Mouse (Mus musculus): Measurements from ENCODE around the gene Foxp4.
A peak's percentile ranks its signal among the peaks of the same experiment; 100 is the strongest.

Foxp4 gene

DNA sequence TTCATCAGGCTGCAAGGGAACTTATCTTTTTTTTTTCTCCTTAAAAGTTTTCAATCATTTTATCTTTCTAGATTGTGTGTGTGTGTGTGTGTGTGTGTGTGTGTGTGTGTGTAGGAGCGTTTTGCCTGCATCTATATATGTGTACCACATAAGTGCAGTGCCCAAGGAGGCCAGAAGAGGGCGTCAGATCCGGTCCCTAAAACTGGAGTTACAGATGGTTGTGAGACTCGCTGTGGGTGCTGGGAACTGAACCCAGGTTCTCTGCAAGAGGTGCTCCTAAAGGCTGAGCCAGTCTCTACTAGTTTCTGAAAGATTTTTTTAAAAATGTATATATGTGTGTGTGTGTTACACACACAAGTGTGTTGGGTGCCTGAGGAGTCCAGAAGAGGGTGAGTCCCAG, 5.0 kb upstream of the Foxp4 start:
- no peak for DNase-seq (ENCODE audit: low spot score)

GRCm38 (mm10) chr17:47925988-47926387, 1.5 kb upstream of the Foxp4 start:
- DNase-seq (ENCODE audit: low spot score) = no peak

- no peak for DNase-seq (ENCODE audit: low spot score)
Observed at GRCm38 (mm10) chr17:47925340-47925926, 988 bp upstream of the Foxp4 start.

DNA sequence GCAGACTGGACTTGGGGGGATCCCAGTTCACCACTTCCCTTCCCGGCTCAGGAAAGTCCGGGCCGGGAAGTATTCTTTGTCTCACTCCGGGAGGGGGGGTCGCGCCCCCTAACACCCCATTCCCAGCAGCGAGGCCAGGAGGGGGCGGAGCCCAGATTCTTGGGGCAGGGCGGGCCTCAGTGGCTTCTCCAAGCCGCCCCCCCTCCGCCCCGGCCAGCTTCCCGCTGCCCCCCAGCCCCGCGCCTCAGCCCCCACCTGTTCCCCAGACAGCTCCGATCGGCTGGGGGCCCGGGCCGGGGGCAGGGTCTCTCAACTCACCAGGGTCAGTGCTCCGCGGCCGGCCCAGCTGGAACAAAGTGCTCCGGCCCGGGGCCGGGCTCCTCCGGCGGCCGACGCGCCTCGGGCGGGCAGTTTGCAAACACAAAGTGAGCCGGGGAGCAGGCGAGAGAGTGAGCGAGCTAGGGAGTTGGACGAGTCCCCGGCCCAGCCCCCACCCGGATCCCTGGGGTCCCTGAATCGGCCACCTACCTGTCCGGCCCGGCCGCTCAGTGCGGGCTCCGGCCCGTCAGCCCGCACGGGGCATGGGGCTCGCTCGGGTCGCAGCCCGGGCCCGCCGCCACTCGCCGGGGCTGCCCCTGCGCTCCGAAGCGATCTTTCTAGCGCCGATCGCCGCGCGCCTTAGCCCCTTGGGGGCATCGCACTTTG, 615 bp downstream of the Foxp4 start:
- peak; percentile 58 for DNase-seq (ENCODE audit: low spot score)

DNA sequence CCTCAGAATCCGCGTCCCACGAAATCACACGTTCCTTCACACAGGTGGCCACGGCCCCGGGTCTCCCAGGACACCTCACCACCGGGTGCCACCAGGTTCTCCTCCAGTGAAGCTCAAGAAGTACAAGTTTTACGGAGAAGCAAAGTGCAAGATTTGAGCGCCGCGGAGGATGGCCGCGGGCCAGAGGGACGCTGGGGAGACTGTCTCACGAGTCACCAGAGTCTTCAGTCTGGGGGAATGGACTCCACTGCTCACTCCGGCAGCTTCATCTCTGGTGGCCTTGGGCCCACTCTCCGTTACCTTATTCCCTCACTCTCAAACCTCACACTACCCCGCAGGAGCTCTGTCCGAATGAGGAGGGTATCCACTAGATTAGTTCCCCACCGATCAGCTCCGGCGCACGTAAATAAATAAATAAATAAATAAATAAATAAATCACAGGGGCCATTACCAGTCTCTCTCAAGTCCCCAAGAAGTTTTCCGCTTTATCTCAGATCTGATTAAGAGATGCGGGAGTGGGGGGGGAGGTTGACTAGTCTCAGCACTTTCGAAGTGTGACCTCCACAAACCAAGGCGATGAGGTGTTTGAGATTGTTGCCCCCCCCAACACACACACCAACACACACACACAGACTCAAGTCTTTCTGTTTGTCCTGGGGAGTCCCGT, 1.3 kb downstream of the Foxp4 start:
- DNase-seq (ENCODE audit: low spot score) = no peak

DNA sequence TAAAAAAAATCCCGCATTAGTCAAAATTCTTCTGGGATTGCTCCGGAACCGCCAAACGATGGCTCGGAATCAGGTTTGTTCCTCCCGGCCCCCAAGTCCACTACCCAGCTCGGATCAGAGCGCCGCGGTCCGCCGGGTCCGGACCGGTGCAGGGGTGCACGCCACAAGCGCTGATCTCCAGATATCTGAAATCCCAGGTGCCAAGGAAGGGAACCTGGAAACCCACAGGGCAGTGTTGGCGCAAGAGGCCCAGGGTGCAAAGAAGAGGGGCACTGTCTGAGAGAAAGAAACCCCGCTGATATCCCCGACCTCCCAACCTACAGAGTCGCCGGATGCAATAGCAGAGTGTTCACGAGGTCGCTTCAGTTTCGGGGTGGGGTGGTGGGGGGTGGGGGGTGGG, 1.9 kb downstream of the Foxp4 start:
- no peak for DNase-seq (ENCODE audit: low spot score)

DNA sequence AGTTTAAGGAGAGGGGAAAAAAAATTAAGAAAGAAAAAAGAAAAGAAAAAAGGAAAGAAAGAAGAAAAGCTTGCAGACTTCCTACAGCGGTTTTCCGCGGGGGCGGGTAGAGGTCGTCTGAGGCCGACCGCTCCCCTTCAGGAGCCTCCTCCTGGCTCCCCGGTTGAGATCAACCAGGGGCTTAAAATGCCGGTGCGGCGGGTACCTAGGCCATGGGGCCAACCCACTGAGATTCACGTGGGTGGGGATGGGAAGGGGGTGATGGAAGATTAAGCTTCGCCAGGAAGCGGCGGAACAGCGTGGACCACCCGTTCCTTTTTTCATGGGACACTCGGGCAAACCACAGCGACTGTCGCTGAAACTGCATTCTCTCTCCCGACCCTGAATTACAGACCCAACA, 2.3 kb downstream of the Foxp4 start:
- no peak for DNase-seq (ENCODE audit: low spot score)

DNA sequence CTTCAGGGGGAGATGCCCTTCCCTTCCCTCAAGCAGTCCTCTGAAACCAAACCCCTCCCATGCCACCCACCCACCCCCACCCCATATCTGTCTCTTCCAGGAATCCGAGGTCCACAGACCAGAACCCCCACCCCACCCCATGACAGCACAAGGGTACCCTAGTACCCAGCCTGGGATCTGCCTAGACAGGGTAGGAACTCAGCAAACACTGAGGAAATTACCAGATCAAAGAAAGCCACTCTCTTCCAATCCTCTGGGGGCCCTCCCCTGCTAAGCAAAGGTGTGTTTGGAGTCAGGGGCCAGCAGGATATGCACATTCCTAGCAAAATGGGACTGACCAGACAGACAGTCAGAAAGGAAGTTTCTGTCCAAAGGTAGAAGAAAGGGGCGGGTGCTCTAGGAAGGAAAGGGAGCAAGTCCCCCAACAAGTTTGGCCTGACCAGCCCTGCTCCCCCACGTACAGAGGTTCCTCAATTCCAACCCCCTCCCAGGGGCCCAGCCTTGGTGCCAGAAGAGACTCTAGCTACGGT, 3.2 kb downstream of the Foxp4 start:
- DNase-seq (ENCODE audit: low spot score) = no peak

DNA sequence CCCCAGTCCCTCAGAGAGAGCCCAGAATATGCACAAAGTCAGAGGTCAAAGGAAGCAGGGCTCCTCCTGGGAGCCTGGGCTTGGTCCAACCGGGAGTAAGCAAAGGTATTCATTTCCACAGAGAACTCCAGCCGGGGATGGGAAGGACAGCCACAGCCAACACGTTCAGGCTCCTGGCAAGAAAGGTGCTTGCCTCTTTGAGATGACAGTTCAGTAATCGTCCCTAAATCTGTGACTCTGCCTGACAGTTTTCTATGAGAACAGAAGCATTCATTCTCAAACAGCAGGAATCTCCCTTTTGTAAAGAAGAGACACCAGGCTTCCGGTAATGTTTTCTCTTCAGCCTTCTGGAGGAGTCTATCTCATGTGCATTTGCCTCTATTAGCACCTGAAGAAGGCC, 4.6 kb downstream of the Foxp4 start:
- DNase-seq (ENCODE audit: low spot score) = no peak

DNA sequence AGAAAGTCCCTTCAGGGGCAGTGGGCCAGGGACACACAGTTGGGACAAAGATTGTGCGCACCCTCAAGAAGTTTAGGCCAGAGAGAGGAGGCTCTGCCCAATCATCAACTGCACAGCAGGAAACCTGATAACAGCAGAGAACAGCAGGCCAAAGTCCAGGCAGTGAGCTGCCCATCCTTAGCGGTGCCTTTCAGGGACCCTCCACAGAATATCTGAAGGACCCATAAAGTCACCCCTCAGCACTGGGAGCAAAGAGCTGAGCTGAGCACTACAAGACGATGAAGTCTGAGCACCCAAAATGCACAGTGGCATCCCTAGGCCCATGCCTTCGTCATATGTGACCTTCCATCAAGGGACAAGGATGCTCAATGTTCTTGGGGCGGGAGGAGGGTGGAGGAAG, 6.5 kb downstream of the Foxp4 start:
- no peak for DNase-seq (ENCODE audit: low spot score)

DNA sequence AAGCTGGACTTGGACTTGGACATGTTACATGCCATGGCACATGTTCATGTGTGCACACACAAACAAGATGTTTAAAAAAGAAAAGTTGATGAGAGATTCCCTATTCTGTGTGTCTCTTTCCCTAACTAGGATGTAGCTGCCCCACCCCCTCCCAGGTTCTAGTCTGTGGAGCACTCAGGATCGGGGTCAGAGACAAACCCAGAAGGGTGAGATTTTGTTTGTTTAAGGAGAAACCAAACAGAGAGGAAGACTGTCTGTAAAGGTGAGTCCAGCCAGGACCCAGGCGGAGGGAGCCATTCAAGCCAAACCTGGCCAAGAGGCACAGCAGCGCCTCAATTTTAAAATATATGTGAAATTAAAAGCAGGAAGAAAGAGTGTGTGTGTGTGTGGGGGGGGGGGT, 7.2 kb downstream of the Foxp4 start:
- DNase-seq (ENCODE audit: low spot score) = no peak

DNA sequence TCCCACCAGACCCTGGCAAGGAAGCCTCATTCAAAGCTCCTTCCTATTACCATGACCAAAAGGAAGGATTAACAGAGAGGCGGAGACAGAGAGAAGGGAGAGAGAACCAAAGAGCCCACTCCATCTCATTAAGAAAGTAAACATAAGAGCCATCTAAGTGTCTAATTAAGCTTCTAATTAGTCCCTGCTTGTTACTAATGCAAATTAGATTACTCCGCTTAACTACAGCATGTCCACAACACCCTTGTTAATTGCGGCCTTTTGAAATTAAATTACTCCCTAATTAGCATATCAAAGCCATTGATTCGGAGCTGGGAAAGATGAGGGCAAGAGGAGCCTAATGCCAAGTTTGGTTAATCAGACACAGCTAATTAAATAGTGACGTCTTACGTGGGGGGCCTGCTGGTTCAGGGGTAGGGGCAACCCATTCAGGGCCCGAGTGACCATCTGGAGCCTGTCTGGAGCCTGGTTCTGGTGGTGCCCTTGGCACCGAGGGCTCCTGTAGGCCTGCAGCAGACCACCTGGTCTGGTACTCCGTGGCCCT, 9.7 kb downstream of the Foxp4 start:
- DNase-seq (ENCODE audit: low spot score) = no peak

DNA sequence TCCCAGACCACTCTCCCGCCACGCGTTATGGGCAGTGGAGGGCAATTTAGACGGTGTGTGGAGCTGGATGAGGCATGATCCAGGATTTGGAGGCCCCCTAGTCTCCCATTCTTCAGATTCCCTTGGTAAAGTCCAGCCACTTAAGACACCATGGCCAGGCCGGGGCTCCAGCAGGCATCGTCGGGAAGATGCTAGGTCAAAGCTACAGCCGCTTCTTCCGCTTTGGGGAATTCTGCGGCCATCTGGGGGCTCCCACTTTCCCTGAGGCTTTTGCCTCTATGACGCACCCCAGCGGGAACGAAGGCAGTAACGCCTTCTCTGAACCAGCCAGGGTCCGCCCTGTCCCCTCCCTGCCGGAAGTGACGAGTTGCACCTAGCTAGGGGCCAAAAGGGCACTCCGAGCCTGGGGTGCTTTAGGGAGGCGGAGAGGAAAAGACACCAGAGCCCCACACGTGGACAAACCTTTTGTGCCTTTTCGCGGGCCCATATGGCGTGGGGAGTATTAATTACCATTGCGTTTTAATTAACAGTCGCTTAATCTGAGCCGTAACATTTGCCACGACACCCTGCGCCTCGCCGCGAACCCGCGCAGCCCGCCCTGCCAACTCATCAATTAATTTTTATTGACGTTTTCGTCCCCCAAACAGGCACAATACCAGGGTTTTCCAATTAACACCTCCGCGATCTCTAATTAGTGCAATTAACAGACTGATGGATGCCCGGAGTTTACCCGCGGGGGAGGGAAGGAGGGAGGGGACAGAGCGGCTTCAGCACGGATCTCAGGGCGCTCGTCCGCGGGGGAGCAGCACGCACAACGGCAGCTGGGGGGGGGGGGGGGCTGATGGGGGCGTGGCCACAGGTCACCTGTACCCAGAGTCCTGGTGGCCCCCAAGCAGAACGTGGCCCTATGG, 15.1 kb downstream of the Foxp4 start:
- DNase-seq (ENCODE audit: low spot score) = no peak

DNA sequence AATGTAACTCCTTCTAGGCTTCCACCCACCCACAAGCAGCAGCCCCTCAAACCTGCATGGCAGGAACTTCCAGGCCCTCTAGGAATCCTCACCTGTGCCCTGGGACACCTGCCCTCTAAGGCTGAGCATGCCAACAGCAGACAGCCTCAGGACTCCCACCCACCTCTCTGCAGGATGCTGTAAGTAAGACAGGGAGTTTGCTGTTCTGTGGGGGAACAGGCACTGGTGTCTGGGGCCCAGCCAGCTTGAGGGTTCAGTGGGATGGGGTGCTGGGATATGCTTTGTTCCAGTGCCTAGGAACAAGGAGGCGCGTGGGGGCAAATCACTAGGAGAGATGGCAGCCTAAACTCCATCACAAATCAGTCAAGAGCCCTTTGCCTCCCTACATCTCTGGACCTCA, 16.4 kb downstream of the Foxp4 start:
- DNase-seq (ENCODE audit: low spot score) = no peak

DNA sequence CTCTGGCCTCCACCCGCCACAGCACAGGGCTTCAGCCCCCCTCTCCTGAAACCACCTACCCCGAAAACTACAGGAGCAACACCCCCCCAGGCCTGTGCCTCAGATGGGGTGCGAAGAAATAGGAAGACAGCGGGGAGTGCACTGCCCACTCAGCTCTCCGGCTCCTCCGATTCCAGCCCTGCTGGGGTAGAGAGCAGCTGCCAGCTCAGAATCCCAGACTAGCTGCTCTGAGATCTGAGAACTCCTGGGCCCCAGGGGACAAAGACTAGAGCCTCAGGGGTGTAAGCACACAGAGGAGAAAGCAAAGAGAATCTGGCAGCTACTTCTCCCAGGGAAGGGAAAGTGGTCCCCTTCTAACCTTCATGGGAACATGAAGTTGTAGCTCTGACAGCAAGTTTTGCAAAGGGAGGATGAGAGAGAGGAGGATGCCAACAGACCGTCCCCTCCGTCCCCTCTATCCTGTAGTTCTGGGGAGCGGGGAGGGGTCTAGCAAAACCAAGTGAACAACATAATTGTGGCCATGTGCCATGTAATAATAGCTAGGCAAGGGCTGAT, 17.0 kb downstream of the Foxp4 start:
- DNase-seq (ENCODE audit: low spot score) = no peak

DNA sequence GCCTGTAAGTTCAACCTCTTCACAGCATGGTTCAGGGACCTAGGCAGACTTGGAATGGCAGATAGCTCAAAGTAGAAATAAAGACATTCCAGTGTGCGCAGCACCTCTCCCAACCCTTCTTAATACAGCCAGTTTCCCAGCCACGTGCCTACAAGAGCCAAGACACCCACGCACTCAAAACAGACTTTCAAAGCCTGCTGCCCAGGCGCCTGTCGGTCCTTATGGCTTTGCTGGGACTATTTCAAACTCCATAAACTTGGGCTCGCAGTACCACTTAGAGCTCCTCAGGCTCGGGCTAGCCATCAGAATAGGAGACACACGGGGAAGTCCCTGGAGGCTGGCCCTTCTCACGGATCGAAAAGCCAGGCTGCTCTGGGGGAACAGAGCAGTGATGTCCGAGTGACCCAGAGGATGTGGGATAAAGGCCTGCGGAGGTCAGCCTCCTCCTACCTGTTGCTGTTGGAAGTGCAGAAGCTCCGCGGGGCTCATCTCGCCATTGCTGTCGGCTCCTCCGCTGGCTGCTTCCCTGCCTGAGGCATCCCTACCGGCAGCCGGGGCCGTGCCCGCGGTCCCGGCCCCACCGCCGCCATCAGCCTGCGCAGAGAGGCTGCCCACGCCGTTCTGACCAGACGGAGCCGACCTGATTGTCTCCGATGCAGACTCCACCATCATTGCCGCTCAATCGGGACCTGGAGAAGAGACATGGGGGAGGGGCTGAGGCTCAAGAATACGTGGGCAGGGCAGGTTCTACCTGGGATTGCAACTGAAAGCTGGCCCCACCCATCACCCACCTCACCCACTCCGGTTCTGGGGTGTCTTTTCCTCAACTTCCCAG, 20.4 kb downstream of the Foxp4 start:
- DNase-seq (ENCODE audit: low spot score) = no peak

DNA sequence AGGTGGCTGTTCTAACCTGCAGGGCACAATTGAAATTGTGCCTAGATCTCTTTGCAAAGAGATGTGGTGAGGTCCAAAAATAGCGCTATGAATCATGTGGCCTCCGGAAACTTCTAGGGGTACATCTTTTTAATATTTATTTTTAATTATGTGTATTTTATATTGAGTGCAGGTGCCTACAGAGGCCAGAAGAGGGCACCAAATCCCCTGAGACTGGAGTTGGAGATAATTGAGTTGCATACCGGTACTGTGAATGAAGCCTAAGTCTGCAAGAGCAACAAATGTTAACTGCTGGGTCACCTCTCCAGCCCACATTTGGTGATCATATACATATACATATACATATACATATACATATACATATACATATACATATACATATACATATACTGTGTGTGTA, 22.7 kb downstream of the Foxp4 start:
- peak; percentile 42 for DNase-seq (ENCODE audit: low spot score)

DNA sequence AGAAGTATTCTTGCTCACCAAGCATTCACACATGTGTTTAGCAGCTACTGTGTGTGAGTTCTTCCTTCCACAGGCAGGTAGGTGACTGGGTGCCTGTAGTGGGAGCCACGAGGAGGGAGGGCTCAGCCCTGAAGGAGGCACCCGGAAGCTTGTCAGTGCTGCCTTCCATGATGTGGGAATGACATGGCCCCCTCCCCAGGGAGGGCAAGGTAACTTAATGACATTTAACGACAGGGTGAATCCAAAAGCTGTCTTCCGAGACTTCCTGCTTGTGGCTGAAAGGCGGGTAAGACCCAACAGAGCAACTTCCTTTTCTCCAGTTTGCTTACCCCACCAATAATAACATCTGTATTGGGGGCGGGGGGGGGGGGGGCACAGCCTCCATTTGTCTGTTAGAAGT, 23.7 kb downstream of the Foxp4 start:
- DNase-seq (ENCODE audit: low spot score) = no peak

DNA sequence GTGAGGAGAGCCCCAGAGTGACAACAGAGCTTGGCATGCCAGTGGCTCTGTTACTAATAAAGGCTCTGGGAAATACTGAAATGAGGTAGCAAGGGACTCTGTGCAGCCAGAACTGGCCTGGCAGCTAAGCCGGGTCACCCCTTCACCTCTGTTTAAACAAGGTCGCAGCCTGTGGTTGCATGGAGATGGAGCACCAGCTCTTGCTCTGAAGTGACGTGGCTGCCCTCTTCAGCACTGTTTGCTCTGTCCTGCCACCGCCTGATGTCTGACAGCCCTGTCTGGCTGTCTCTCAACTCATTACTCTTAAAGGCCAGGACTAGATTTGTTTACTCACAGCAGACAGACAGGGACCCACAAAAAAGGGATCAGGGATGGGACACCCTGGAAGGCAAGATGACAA, 25.3 kb downstream of the Foxp4 start:
- DNase-seq (ENCODE audit: low spot score) = peak; percentile 26

GRCm38 (mm10) chr17:47897956-47898752, 26.3 kb downstream of the Foxp4 start:
- DNase-seq (ENCODE audit: low spot score) = no peak
